Mouse (Mus musculus): ENCODE results near the gene Ptpre.
"Not testable (repeated sequence)": the region's sequence is repeated elsewhere in the genome, so short reads cannot be mapped to it uniquely, and the experiment has no call there.

The Ptpre gene

GRCm38 (mm10) chr7:135646976-135647375 lies 109.7 kb downstream of the Ptpre start:
- DNase-seq (ENCODE audit: low spot score): no peak

- DNase-seq (ENCODE audit: low spot score): no peak
Measured at GRCm38 (mm10) chr7:135648821-135649220, 111.5 kb downstream of the Ptpre start.

GRCm38 (mm10) chr7:135649306-135649705 lies 112.0 kb downstream of the Ptpre start:
- no peak for DNase-seq (ENCODE audit: low spot score)

- DNase-seq (ENCODE audit: low spot score): no peak
Measured at GRCm38 (mm10) chr7:135650061-135650460, 112.8 kb downstream of the Ptpre start.

GRCm38 (mm10) chr7:135651831-135652511 lies 114.7 kb downstream of the Ptpre start:
- no peak for DNase-seq (ENCODE audit: low spot score)

- DNase-seq (ENCODE audit: low spot score): no peak
Measured at GRCm38 (mm10) chr7:135652781-135653180, 115.5 kb downstream of the Ptpre start.

GRCm38 (mm10) chr7:135653601-135654000 lies 116.3 kb downstream of the Ptpre start:
- no peak for DNase-seq (ENCODE audit: low spot score)

- no peak for DNase-seq (ENCODE audit: low spot score)
Measured at GRCm38 (mm10) chr7:135654288-135654687, 117.0 kb downstream of the Ptpre start.

GRCm38 (mm10) chr7:135655113-135655512 lies 117.8 kb downstream of the Ptpre start:
- no peak for DNase-seq (ENCODE audit: low spot score)

- no peak for DNase-seq (ENCODE audit: low spot score)
Measured at GRCm38 (mm10) chr7:135658150-135658549, 120.9 kb downstream of the Ptpre start.

- no peak for DNase-seq (ENCODE audit: low spot score)
Measured at GRCm38 (mm10) chr7:135659314-135659935, 122.1 kb downstream of the Ptpre start.

- no peak for DNase-seq (ENCODE audit: low spot score)
Measured at GRCm38 (mm10) chr7:135660314-135660713, 123.0 kb downstream of the Ptpre start.

- DNase-seq (ENCODE audit: low spot score): no peak
Measured at GRCm38 (mm10) chr7:135664211-135664610, 126.9 kb downstream of the Ptpre start.

GRCm38 (mm10) chr7:135666314-135666713 lies 129.0 kb downstream of the Ptpre start:
- DNase-seq (ENCODE audit: low spot score): no peak

GRCm38 (mm10) chr7:135668852-135669739 lies 131.8 kb downstream of the Ptpre start:
- peak; percentile 75 for DNase-seq (ENCODE audit: low spot score)

- no peak for DNase-seq (ENCODE audit: low spot score)
Measured at GRCm38 (mm10) chr7:135673576-135673975, 136.3 kb downstream of the Ptpre start.

- DNase-seq (ENCODE audit: low spot score): no peak
Measured at GRCm38 (mm10) chr7:135676722-135677121, 139.4 kb downstream of the Ptpre start.

GRCm38 (mm10) chr7:135680334-135680733 lies 143.1 kb downstream of the Ptpre start:
- DNase-seq (ENCODE audit: low spot score): peak; percentile 11

GRCm38 (mm10) chr7:135684098-135684497 lies 146.8 kb downstream of the Ptpre start:
- not testable (repeated sequence) for DNase-seq (ENCODE audit: low spot score)

GRCm38 (mm10) chr7:135684938-135685337 lies 147.7 kb downstream of the Ptpre start:
- no peak for DNase-seq (ENCODE audit: low spot score)

- DNase-seq (ENCODE audit: low spot score): no peak
Measured at GRCm38 (mm10) chr7:135689396-135689795, 152.1 kb downstream of the Ptpre start.

- DNase-seq (ENCODE audit: low spot score): no peak
Measured at GRCm38 (mm10) chr7:135691941-135692340, 154.7 kb downstream of the Ptpre start.

GRCm38 (mm10) chr7:135694130-135694529 lies 156.8 kb downstream of the Ptpre start:
- no peak for DNase-seq (ENCODE audit: low spot score)
